Mouse (Mus musculus): ENCODE data around the gene Trim47.

DNA sequence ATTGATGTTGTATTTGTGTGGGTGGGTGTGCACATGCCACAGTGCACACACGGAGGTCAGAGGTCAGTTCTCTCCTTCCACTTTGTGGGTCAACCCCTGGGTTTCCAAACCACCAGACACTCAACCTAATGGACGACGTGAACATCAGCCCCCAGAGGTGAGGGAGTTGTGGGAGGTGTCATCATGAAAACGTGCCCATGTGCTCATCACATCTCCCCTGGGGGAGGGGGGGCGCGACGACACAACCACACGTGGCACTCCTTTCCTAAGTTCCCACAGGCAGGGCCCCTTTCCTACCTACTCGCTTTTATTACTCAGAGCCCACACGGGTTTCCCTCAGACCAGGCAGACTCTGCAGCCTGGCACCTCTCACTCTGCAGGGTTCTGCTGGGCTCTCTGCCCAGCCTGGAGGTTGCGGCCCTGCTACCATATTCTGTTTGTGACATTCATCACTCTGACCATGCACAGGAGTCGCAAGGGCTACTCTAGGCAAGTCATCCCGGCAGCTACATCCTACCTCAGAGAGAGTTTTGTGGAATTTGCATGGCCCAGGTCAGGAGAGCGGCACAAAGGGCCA lies 43.8 kb downstream of the Trim47 start:
- TF ChIP-seq CTCF (IDR thresholded peaks at IDR 0.05; ENCODE audit: borderline replicate concordance, insufficient read depth, low read length) (no peak), POLR2A (IDR thresholded peaks at IDR 0.05; ENCODE audit: low read depth, low read length) (no peak)

All from embryonic fibroblast, embryonic 13.5 days (primary cell).